Mouse (Mus musculus): ENCODE measurements around the gene Prps2.
"Not testable (repeated sequence)": the region's sequence is repeated elsewhere in the genome, so short reads cannot be mapped to it uniquely, and the experiment has no call there.

The Prps2 gene

GRCm38 (mm10) chrX:167382047-167382853 is at the start of gene Prps2:
Gene Prps2 (minus strand): TSS chrX:167382749.
- no peak for DNase-seq

GRCm38 (mm10) chrX:167417654-167418053 is 35.1 kb upstream of the Prps2 start:
- DNase-seq, result no peak

- DNase-seq, result no peak
Observed at GRCm38 (mm10) chrX:167394940-167395339, 12.4 kb upstream of the Prps2 start.

- no peak for DNase-seq
Observed at GRCm38 (mm10) chrX:167386647-167387046, 4.1 kb upstream of the Prps2 start.

GRCm38 (mm10) chrX:167382854-167383186 is 271 bp upstream of the Prps2 start:
- no peak for DNase-seq

- DNase-seq, result no peak
Observed at GRCm38 (mm10) chrX:167381583-167382046, 934 bp downstream of the Prps2 start.

GRCm38 (mm10) chrX:167380073-167380472 is 2.5 kb downstream of the Prps2 start:
- DNase-seq, result no peak

- DNase-seq, result not testable (repeated sequence)
Observed at GRCm38 (mm10) chrX:167361231-167361630, 21.3 kb downstream of the Prps2 start.

- no peak for DNase-seq
Observed at GRCm38 (mm10) chrX:167359704-167360103, 22.8 kb downstream of the Prps2 start.

- DNase-seq, result no peak
Observed at GRCm38 (mm10) chrX:167357415-167357814, 25.1 kb downstream of the Prps2 start.

- no peak for DNase-seq
Observed at GRCm38 (mm10) chrX:167355965-167356364, 26.6 kb downstream of the Prps2 start.

GRCm38 (mm10) chrX:167353617-167354016 is 28.9 kb downstream of the Prps2 start:
- no peak for DNase-seq

- no peak for DNase-seq
Observed at GRCm38 (mm10) chrX:167346440-167346839, 36.1 kb downstream of the Prps2 start.

GRCm38 (mm10) chrX:167344356-167344755 is 38.2 kb downstream of the Prps2 start:
- DNase-seq, result no peak

- DNase-seq, result no peak
Observed at GRCm38 (mm10) chrX:167341811-167342210, 40.7 kb downstream of the Prps2 start.

- DNase-seq, result no peak
Observed at GRCm38 (mm10) chrX:167340190-167340589, 42.4 kb downstream of the Prps2 start.

GRCm38 (mm10) chrX:167337990-167338389 is 44.6 kb downstream of the Prps2 start:
- no peak for DNase-seq

GRCm38 (mm10) chrX:167334571-167334970 is 48.0 kb downstream of the Prps2 start:
- DNase-seq, result no peak

GRCm38 (mm10) chrX:167332607-167333006 is 49.9 kb downstream of the Prps2 start:
- DNase-seq, result no peak

- no peak for DNase-seq
Observed at GRCm38 (mm10) chrX:167330993-167331392, 51.6 kb downstream of the Prps2 start.

- no peak for DNase-seq
Observed at GRCm38 (mm10) chrX:167330399-167330798, 52.1 kb downstream of the Prps2 start, which contains the start of gene Tlr7. Gene Tlr7 (minus strand): TSS chrX:167330558.

- no peak for DNase-seq
Observed at GRCm38 (mm10) chrX:167329620-167330019, 52.9 kb downstream of the Prps2 start.

GRCm38 (mm10) chrX:167329098-167329497 is 53.5 kb downstream of the Prps2 start:
- DNase-seq, result no peak

GRCm38 (mm10) chrX:167328519-167328918 is 54.0 kb downstream of the Prps2 start:
- DNase-seq, result no peak

- no peak for DNase-seq
Observed at GRCm38 (mm10) chrX:167323742-167324141, 58.8 kb downstream of the Prps2 start.

Measured in cerebellum, adult 9-10 months (tissue).